Mouse (Mus musculus) embryonic fibroblast, embryonic 13.5 days (primary cell): ENCODE measurements around the gene Kif3a.
"Not testable (repeated sequence)": the region's sequence is repeated elsewhere in the genome, so short reads cannot be mapped to it uniquely, and the experiment has no call there.

Experiments used
- CTCF ChIP-seq: IDR thresholded peaks from 2 replicates; pipeline ENCODE4 v1.5.1; 2011; ENCODE audit warnings: mild to moderate bottlenecking, control low read depth, low read length, moderate library complexity, borderline replicate concordance; ENCODE audit not compliant: insufficient read depth
- POLR2A ChIP-seq: IDR thresholded peaks from 2 replicates; pipeline ENCODE4 v1.6.1; 2011; ENCODE audit warnings: low read depth, mild to moderate bottlenecking, control low read depth, low read length, moderate library complexity

- not testable (repeated sequence) for TF ChIP-seq CTCF, POLR2A
Measured at GRCm38 (mm10) chr11:53559980-53560379, 7.2 kb upstream of the Kif3a start.
